Mouse (Mus musculus): ENCODE measurements at regions not wholly inside any gene's neighbourhood (a gene's known extent, or its start where the extent isn't known, plus 50 kb on each side); places are given as distances from the start of the nearest gene placed in this dataset.

DNA sequence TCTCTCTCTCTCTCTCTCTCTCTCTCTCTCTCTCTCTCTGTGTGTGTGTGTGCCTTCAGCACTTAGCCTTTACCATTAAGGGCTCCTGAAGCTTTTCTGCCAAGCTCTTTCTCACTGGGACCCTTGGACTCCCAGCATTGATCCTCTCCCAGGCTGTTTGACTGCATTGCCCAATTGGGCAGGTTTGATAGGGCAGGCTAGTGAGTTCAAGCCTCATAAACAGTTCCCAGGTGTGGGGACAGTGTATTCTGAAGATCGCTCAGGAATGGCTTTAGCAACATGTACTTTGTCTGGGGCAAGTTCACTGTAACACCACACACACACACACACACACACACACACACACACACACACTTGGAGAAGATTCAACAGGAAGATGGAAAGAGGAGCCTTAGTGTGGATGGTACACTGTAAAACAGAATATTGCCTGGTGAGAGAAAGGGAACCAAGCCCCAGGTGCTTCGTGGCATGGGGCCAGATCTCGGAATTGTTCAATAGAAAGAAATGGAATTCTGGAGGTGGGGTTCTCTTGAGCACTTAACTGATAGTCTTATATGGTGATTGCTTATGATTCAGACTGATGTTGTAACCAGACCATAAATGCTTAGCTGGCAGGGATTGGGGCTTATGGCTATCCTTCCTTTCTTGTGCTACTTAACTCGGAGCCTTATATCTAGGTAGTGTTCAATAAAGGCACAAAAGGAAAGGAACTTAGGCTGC, 229.5 kb downstream of the 4933412E24Rik start:
- peak; percentile 49 for DNase-seq (ENCODE audit: low read depth)

DNA sequence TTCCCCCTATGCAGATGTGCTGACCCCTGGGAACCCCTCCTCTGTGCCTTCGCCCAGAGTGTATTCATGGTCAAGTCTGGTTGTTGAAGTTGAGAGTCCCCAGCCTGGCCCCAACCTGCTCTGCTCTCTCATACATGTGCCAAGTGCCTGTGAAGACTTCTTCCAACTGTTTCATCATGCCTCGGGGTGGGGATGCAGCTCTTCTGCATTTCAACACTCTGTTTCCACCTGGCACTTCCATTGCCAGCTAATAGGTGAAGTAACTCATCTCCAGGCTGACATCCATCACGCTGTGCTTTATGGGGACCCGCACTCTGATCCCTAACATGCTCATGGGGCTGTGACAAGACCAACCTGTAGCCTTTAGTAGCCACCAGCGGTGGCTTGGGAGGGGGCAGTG, 230.4 kb downstream of the 4933412E24Rik start:
- peak; percentile 88 for DNase-seq (ENCODE audit: low read depth)

DNA sequence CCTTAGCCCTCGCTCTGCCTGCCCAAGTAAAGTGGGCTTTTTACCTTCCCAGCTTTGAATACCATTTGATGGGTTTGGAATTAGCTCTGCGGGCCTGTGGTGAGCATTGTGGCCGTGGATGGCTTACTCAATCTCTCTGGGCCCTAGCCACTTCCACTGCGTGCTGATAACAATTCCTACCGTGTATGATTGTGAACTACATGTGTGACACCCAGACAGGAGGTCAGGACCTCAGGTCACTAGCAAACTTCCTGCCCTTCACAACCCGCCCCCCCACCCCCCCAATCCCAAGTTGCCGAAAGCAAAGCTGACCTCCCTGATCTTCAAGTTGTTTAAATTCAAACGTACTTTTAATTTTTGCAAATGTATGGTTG, 231.9 kb downstream of the 4933412E24Rik start:
- no peak for DNase-seq (ENCODE audit: low read depth)

DNA sequence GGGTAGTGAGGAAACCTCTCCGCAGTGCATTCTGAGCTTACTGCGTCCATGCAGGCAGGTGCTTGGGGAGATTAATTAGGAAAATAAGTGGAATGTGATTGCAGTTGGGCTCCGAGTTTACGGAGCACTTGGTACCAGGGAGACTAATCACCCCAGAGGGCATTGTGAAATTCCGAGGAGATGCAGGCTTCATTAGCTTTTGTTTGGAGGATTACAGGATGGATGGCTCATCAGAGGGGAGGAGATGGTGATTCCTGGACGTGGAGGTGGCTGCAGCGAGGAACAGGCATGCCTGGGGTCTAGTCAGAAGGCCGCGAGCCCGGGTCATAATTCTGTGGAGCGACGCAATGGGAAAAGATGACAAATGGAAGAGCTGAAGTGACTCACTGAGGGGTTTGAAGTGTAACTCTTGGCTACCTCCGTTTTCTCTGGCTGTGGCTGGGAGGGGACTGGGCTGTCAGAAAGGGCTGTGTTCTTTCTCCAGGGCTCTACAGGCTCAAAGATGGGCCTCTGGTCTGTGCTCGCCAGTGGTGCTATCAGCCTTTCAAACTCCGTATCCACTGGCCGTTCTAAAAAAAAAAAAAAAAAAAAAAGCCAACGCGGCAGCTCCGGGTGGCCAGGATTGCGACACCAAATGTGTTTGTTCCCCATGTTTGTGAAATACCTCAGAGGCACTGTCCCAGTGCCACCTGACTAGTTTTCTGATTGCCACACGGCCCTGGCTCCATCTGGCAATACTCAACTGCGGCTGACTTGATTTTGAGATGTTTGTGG, 232.4 kb downstream of the 4933412E24Rik start:
- peak; percentile 69 for DNase-seq (ENCODE audit: low read depth)

DNA sequence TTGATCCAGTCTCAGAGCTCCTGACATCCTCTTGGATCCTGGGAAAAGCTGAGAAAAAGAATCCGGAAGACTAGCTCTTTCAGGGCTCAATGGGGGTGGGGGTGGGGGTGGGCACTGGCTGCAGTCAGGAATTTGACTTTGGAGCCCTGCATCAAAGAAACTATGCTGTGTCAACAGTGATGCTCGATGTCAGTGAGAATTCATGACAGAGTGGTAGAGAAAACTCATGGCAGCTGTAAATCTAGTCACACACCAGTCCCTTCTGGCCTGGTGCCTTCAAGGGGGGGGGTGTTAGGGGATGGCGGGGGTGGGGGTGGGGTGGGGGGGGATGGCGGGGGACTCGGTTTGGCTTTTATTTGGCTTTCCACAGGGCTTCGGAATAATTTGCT, 233.0 kb downstream of the 4933412E24Rik start:
- no peak for DNase-seq (ENCODE audit: low read depth)

DNA sequence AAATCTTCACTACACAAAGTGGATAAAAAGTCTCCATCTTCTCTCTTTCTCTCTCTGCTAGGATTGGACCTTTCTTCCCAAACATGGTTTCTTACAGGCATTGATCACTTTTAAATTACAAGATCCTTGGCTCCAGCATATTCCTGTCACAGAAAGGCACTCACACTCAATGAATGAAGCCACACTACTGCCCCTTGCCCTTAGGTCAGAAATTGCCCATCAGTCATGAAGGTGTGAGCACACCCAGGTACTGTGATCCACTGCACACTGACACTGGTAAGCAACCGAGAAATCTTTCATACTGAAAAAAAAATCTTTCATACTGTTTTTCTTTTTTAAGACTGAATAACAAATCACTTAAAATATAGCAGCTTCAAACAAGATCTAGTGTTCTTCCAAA, 235.9 kb downstream of the 4933412E24Rik start:
- DNase-seq (ENCODE audit: low read depth): no peak

DNA sequence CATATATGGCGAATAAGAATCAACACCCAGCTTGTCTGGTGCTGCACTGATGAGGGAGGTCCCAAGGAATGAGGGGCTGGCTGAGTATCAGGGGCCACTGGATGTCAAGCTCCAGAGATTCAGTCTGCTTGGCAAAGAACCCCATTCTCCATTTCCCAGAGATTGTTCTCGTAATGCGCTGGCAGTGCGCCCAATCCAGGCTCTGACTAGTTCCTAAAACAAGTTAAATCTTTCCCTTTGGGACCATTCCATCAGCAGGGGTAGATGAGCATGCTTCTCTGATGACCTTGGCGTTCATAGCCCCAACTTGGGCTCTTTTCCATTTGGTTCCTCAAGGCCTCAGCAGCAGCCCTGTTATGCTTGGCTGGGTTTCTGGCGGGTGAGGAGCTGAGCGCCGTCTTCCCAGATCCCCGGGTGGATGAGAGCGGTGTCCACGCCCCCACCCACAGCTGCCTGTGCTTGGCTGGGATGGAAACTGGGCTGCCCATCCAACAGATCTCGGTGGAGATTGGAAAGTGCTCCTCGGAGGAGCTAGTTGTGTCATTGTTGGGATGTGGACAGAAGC, 239.0 kb downstream of the 4933412E24Rik start:
- peak; percentile 84 for DNase-seq (ENCODE audit: low read depth)

DNA sequence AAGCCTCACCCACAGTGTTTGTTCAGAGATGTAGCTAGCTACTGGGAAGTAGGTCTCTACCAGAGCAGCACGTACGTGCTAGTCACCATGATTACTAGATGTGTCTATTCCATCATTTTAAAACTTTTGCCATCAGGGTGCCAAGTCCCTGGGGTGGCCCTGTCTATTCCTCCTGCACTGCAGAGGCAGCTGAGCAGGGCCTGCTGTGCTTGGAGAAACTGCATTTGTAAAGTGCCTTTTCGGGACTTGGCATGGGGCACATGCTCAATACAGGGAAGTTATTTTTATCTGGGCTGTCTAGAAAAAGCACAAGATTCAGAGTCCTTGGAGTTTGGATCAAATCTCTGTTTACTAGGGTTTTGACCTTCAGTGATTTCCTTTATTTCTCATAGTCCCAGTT, 240.6 kb downstream of the 4933412E24Rik start:
- DNase-seq (ENCODE audit: low read depth): no peak

DNA sequence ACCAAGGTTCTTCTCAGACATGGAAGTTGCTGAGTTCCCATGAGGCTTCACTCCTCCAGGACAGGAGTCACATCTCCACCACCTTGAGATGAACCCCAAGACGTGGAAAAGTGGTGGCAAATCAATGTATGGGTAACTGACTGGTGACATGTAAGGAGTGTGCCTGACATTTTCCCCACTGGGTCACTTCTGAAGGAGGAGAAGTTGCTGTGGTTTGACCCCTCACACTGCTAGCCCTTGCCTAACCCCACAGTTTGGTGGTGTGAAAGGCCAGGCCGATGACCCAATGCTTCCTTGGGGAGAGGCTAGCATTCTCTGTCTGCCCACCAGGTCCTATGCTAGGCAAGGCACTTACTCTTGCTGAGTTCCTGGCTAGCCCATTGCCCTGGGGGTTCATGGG, 242.4 kb downstream of the 4933412E24Rik start:
- DNase-seq (ENCODE audit: low read depth): no peak

DNA sequence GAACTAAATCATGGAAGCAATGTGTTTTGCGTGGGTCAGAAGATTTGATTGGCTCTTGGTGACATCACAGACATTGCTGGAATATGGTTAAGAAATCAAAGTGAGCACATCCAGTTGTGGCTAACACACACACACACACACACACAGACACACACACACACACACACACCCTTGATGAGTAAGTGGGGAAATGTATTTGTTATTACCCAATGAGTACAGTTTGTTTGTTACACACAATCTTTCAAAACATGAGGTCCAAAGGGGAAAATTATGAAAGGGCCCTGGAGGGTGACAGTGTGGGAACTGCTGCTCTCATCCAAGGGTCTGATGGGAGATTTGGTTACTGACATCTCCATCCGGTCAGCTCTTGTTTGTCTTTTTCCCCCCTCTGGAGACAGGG, 243.8 kb downstream of the 4933412E24Rik start:
- DNase-seq (ENCODE audit: low read depth): no peak

DNA sequence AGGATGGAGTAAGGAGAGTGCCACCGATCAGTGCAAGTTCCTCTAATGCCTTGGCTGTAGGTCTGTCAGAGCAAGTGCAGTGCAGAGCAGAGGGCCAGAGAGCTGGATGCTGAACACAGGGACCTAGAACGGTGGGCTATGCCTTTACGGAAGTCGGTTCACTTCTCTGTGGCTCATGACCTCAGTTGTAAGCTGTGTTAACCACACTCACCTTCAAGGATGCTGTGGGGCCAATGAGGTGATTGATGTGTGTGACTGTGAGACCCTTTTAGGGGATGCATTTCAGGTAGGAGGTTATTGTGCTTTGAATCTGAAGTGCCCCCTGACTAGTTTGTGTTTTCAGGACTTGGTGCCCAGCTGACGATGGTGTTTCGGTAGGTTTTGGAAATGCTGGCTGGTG, 254.4 kb downstream of the 4933412E24Rik start:
- no peak for DNase-seq (ENCODE audit: low read depth)

DNA sequence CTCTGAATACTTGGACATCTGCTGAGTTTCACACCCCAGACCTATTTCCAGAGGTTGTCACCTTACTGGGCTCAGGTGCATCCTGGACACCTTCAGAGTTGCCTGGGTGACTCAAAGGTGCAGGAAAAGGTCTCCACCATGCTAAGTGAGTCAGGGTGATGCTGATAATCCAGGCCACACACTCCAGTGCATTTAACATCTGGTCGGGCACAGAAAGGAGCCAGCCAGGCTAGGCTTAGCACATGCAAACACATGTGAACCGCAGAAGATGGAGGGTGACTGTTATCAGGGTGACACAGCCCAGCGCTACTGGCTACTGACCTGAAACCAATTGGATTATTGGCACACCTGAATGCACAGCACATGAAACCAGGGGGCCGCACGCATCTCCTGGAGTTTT, 255.9 kb downstream of the 4933412E24Rik start:
- DNase-seq (ENCODE audit: low read depth): no peak

DNA sequence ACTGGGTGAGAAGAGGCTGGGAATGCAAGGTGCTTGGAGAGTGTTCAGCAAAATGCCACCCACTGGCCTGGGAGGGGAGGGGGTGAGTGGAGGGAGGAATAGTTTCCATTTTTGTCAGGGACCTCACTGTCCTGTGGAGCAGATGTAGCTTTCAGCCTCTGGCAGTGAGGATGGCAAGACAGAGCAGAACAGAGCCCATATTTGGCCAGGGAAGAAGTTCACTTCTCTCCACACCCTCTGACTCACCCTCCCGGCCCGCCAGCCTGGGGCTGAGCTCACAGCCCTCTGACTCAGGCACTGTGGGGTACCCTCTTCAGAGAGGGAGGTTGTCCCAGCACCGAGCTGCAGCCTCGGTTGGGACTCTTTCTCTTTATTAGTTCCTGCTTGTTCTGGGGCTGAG, 256.8 kb downstream of the 4933412E24Rik start:
- DNase-seq (ENCODE audit: low read depth): no peak

DNA sequence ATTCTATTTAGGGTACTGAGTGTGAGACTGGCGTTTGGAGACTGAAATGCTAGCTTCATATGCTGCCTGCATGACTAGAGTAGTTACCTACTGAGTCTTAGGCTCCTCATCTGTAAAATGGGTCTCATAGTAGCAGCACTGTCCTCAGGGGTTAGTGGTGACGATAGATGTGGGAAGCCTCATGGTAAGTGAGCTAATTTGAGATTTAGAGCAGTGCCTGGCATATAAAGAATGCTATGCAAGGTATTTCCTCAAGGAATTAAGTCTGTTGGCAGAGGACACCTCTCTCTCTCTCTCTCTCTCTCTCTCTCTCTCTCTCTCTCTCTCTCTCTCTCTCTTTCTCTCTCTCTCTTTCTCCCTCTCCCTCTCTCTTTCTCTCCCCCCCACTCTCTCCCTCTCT, 257.4 kb downstream of the 4933412E24Rik start:
- DNase-seq (ENCODE audit: low read depth): no peak

DNA sequence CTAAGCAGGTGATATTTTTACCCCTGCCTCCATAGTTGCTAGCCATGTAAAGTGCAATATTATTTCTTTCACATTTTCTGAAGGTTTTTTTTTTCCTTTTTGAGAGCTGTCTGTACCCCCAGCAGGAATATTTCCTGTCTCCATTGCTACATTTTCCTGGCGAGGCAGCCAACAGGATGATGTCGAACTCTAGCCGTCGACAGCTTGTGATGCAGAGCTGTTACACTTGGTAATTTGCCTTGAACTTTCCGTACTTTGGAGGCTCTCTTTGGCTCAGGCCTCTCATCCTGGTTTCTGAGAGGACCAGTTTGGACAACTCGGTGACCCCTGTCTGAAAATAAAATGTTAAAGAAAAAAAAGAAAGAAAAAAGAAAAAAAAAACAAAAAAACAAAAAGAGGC, 260.3 kb downstream of the 4933412E24Rik start:
- DNase-seq (ENCODE audit: low read depth): no peak

DNA sequence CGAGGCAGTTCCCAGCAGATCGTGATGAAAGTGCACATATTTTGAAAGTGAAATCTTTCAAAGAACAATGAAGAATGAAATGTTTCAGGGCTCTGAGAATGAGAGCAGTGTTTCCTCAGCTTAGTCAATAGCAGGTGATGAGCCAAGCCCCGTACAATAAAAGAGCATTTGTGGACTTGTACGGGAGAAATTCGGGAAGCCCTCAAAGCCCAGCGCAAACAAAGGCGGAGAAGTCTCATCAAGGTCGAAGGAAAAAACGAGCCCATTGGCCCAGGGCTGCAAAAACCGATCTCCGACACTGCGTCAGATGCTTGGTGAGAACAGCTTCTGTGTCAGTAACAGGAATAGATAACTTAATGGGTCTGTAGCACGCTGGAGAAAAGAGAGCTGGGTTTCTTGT, 261.5 kb downstream of the 4933412E24Rik start:
- DNase-seq (ENCODE audit: low read depth): no peak

DNA sequence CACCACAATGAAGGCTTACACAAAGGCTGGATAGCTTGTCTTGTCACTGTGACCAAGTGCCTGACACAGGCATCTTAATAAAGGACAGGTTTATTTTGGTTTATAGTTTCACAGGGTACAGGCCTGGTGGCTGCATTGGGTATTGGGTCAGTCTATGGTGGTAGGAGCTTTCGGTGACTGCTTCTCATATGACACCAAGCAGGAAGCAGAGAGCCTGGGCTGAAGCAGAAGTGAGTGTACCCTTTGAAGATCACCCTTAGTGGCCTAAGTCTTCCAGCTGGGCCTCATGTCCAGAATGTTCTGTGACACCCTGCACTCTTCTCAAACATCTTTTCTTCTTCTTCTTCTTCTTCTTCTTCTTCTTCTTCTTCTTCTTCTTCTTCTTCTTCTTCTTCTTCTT, 264.1 kb downstream of the 4933412E24Rik start:
- no peak for DNase-seq (ENCODE audit: low read depth)

DNA sequence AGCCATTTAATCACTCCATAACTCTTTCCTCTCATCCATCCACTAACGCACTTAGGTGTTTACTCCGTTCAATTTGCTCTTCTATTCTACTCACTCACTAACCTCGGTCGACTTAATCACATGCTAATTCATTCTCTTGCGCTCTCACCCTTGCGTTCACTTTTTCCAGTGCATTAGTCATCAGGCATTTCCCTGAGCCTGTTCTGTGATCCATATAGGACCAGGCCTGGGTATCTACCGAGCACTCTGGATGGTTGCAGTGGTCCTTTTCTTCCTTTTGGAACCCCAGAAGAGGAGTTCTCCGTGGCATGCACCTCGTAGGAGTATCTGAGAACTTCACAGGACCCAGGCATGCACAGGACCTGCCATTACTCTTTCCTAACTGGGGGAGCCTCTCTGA, 270.1 kb downstream of the 4933412E24Rik start:
- DNase-seq (ENCODE audit: low read depth): no peak

DNA sequence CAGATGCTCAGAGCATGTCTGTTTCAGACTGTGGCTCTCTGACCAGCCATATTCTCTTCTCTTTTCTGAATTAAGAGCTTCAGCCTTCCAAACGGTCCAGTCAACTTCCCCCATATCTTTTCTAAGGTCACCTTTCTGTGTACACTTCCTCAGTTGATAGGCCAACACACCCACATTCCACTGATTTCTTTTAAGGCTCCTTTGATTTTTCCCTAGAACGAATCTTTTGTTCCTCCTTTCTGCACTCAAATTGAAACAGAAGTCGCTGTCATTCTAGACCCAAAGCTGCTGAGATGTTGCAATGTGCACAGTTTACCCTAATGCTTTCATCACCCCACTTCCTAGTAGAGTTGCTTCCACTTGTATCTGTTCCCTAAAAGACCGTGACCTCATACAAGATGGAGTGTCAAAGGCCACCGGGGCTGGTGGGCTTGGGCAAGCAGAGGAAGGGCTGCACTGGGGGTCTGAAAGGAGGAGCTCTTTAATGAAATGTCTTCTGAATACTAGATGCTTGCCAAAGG, 271.9 kb downstream of the 4933412E24Rik start:
- no peak for DNase-seq (ENCODE audit: low read depth)

DNA sequence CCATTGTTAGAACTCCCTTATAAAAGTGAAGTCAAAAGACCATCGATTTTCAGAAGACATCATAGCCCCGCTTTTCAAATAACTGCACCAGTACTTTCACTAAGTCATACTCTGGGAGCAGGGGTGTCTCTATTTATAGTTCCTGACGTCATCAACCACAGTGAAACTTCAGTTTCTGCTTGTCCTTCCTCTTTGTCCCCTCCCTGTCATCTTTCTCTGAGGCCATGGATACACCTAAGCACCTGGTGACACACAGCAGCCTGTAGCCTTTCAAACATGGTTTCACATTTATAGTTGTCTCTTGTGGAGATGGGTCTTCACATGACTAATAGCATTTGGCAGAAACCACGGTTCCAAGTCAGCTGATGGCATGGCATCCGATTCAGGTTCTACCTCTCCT, 277.2 kb downstream of the 4933412E24Rik start:
- no peak for DNase-seq (ENCODE audit: low read depth)

DNA sequence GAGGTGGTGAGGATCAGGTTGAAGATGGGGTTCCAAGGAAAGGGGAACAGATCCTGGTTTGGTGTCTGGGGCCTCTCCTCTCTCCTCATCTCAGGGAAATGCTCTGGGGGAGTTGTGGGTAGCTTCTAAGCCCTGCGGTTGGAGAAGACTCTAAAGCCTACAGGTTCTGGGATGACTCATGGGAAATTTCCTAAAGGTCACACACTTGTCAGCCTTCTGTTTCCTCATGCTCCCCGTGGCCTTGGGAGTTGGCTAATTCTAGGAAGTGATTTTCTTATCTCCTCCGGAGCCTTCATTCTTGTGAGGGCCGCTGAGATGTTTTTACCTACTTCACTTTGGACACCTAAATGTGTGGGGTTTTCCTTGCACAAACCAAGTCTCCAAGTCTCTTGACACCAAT, 279.2 kb downstream of the 4933412E24Rik start:
- no peak for DNase-seq (ENCODE audit: low read depth)

DNA sequence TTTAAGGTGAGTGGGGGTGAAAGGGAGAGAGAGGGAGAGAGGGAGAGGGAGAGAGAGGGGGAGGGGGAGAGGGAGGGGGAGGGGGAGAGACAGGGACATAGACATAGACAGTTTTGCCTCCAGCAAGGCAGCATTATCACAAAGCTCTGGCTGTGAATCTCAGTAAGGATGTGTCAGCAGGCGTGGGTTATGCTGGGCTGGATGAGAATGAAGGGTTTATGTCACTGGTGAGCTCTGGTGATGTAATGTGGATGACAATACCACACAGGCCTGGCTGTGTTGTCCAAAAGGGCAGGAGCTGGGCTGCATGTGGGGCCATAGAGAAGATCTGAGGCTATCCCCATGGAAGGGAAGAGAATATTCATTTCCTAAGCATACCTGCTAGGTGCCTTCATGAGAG, 282.0 kb downstream of the 4933412E24Rik start:
- DNase-seq (ENCODE audit: low read depth): no peak

DNA sequence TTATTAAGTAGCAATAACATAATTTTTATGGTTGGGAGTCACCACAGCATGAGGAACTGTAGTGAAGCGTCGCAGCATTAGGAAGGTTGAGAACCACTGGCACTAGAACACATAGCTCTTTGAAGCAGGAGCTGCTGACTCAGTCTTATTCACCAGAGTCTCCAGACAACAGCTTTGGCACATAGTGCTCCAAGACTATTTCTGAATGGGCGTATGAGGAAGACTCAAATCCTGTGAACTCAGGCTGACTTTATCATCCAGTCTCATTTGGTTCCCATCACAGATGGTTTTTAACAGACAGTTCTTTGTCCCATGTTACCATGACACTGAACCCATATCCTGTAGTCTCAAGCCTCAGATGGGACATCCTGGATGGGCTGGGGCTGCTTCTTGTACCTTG, 282.5 kb downstream of the 4933412E24Rik start:
- no peak for DNase-seq (ENCODE audit: low read depth)

Measured in gonadal fat pad, adult 2 months (tissue).